Mouse (Mus musculus) embryo, embryonic 9.5 days (tissue): ENCODE results near the gene Rbm8a.
"Not testable (repeated sequence)": the region's sequence is repeated elsewhere in the genome, so short reads cannot be mapped to it uniquely, and the experiment has no call there.

ENCODE experiments used
- DNase-seq: peaks from one replicate; pipeline ENCODE4 v3.0.0-alpha.2; 2017; ENCODE audit errors: extremely low spot score

Rbm8a gene

GRCm38 (mm10) chr3:96603311-96603710 is 26.4 kb upstream of the Rbm8a start:
- no peak for DNase-seq

- not testable (repeated sequence) for DNase-seq
Measured at GRCm38 (mm10) chr3:96606007-96606406, 23.7 kb upstream of the Rbm8a start.

GRCm38 (mm10) chr3:96606618-96607017 is 23.1 kb upstream of the Rbm8a start:
- no peak for DNase-seq

- no peak for DNase-seq
Measured at GRCm38 (mm10) chr3:96617941-96618340, 11.8 kb upstream of the Rbm8a start.

- DNase-seq = no peak
Measured at GRCm38 (mm10) chr3:96623201-96623600, 6.5 kb upstream of the Rbm8a start.

- DNase-seq = no peak
Measured at GRCm38 (mm10) chr3:96632058-96632457, 2.3 kb downstream of the Rbm8a start.

- DNase-seq = no peak
Measured at GRCm38 (mm10) chr3:96634015-96634414, 4.3 kb downstream of the Rbm8a start.

GRCm38 (mm10) chr3:96634928-96635879 is 5.5 kb downstream of the Rbm8a start, which contains the start of the genes Pex11b and Gm42957:
Pex11b (plus strand) TSS chr3:96635376.
Gm42957 (plus strand) TSS chr3:96635474.
- peak; percentile 84 for DNase-seq

GRCm38 (mm10) chr3:96635906-96636305 is 6.2 kb downstream of the Rbm8a start:
- DNase-seq = no peak

GRCm38 (mm10) chr3:96636448-96636847 is 6.7 kb downstream of the Rbm8a start:
- no peak for DNase-seq

GRCm38 (mm10) chr3:96639219-96639618 is 9.5 kb downstream of the Rbm8a start:
- DNase-seq = peak; percentile 46

GRCm38 (mm10) chr3:96645018-96645649 is 15.4 kb downstream of the Rbm8a start, which contains the start of gene Itga10:
Itga10 (plus strand) TSS chr3:96645584.
- DNase-seq = no peak

GRCm38 (mm10) chr3:96647365-96647764 is 17.6 kb downstream of the Rbm8a start:
- no peak for DNase-seq

GRCm38 (mm10) chr3:96660901-96661300 is 31.2 kb downstream of the Rbm8a start:
- no peak for DNase-seq

- DNase-seq = no peak
Measured at GRCm38 (mm10) chr3:96662731-96663316, 33.1 kb downstream of the Rbm8a start.

GRCm38 (mm10) chr3:96663432-96664239 is 33.9 kb downstream of the Rbm8a start:
- DNase-seq = peak; percentile 86

GRCm38 (mm10) chr3:96665732-96666363 is 36.1 kb downstream of the Rbm8a start:
- not testable (repeated sequence) for DNase-seq

GRCm38 (mm10) chr3:96666916-96667315 is 37.2 kb downstream of the Rbm8a start:
- no peak for DNase-seq

- no peak for DNase-seq
Measured at GRCm38 (mm10) chr3:96667316-96667715, 37.6 kb downstream of the Rbm8a start.

GRCm38 (mm10) chr3:96668424-96669067 is 38.8 kb downstream of the Rbm8a start:
- no peak for DNase-seq
